Mouse (Mus musculus) CH12.LX (cell line): Measurements from ENCODE around the gene Olfr1260. TPM values are rescaled to one million over a fixed set of nuclear protein-coding genes. Genes with fewer than 3 reads are reported as not detected.
A peak's percentile ranks its signal among the peaks of the same experiment; 100 is the strongest.

Experiments
- DNase-seq: peaks from one replicate; pipeline ENCODE4 v3.0.0-alpha.2; 2013; ENCODE audit errors: extremely low read depth
- H3K27ac ChIP-seq: 2 replicates; pipeline ENCODE4 v1.5.1; 2012; ENCODE audit warnings: low read depth, mild to moderate bottlenecking, control low read depth, moderate library complexity; ENCODE audit not compliant: insufficient read depth
- H3K27me3 ChIP-seq: replicated peaks from 2 replicates; pipeline ENCODE3; 2012; ENCODE audit warnings: inconsistent platforms
- H3K36me3 ChIP-seq, 2 experiments: replicated peaks in 1 of 2; 2 replicates each; pipeline versions ENCODE3 to v1.6.1; 2012; ENCODE audit warnings: inconsistent platforms in 1 of 2, low read length in 1 of 2, mild to moderate bottlenecking in 1 of 2, mixed read lengths in 1 of 2, moderate library complexity in 1 of 2; ENCODE audit not compliant: control insufficient read depth in 1 of 2, insufficient read depth in 1 of 2
- H3K4me1 ChIP-seq, 2 experiments: 2 replicates each; pipeline ENCODE4 v1.6.1; 2012; ENCODE audit warnings: inconsistent platforms in 1 of 2, moderate library complexity in 1 of 2; ENCODE audit not compliant: insufficient read depth in 2 of 2, control insufficient read depth in 1 of 2
- H3K4me2 ChIP-seq: 2 replicates; pipeline ENCODE4 v1.6.1; 2012; ENCODE audit warnings: low read depth, mild to moderate bottlenecking, control low read depth; ENCODE audit not compliant: poor library complexity, insufficient read depth, severe bottlenecking
- H3K4me3 ChIP-seq, 3 experiments: fragments of 150-350 bp in 1 of 3; sonication (generic) in 1 of 3; replicated peaks in 1 of 3; 2 replicates each; pipeline versions ENCODE3 to v1.5.1; 2011 to 2012; ENCODE audit warnings: low read depth in 2 of 3, low read length in 2 of 3, mild to moderate bottlenecking in 2 of 3, moderate library complexity in 2 of 3, control low read depth in 1 of 3, improper control_type of control experiment in 1 of 3, inconsistent platforms in 1 of 3, mixed read lengths in 1 of 3; ENCODE audit not compliant: poor library complexity in 1 of 3
- H3K79me2 ChIP-seq: replicated peaks from 2 replicates; pipeline ENCODE4 v1.6.1; 2012; ENCODE audit warnings: mild to moderate bottlenecking, moderate library complexity; ENCODE audit not compliant: control insufficient read depth, poor library complexity, insufficient read depth, severe bottlenecking; ENCODE audit errors: extremely low read depth
- H3K9ac ChIP-seq: 2 replicates; pipeline ENCODE4 v1.6.1; 2012; ENCODE audit warnings: low read depth, mild to moderate bottlenecking, control low read depth, moderate library complexity; ENCODE audit not compliant: insufficient read depth
- H3K9me3 ChIP-seq: replicated peaks from 2 replicates; pipeline ENCODE3; 2012; ENCODE audit warnings: low read length, inconsistent platforms, mixed read lengths
- CHD2 ChIP-seq: IDR thresholded peaks from 2 replicates; pipeline ENCODE4 v1.6.1; 2011; ENCODE audit warnings: low read length, improper control_type of control experiment
- E2F4 ChIP-seq: IDR thresholded peaks from 2 replicates; pipeline ENCODE4 v1.6.1; 2011; ENCODE audit warnings: low read depth, low read length, improper control_type of control experiment; ENCODE audit not compliant: insufficient replicate concordance
- IRF4 ChIP-seq: IDR thresholded peaks from 2 replicates; pipeline ENCODE4 v1.6.1; 2014; ENCODE audit warnings: low read depth, mild to moderate bottlenecking, inconsistent platforms, low read length, improper control_type of control experiment
- JUN ChIP-seq: IDR thresholded peaks from 2 replicates; pipeline ENCODE4 v1.6.1; 2011; ENCODE audit warnings: low read depth, mild to moderate bottlenecking, low read length, improper control_type of control experiment, moderate library complexity; ENCODE audit not compliant: insufficient read depth
- JUND ChIP-seq: conservative IDR thresholded peaks from 2 replicates; pipeline ENCODE4 v1.6.1; 2011; ENCODE audit warnings: low read depth, low read length, improper control_type of control experiment
- KAT2A ChIP-seq: IDR thresholded peaks from 2 replicates; pipeline ENCODE4 v1.6.1; 2012; ENCODE audit warnings: low read length, improper control_type of control experiment, inconsistent platforms; ENCODE audit not compliant: insufficient replicate concordance
- MAFK ChIP-seq: IDR thresholded peaks from 2 replicates; pipeline ENCODE4 v1.6.1; 2011; ENCODE audit warnings: low read length, improper control_type of control experiment; ENCODE audit not compliant: insufficient replicate concordance
- MAX ChIP-seq: IDR thresholded peaks from 2 replicates; pipeline ENCODE4 v1.6.1; 2011; ENCODE audit warnings: low read length, improper control_type of control experiment
- MEF2A ChIP-seq: IDR thresholded peaks from 2 replicates; pipeline ENCODE4 v1.6.1; 2014; ENCODE audit warnings: low read depth, mild to moderate bottlenecking, inconsistent platforms, low read length, improper control_type of control experiment, borderline replicate concordance
- MXI1 ChIP-seq: IDR thresholded peaks from 2 replicates; pipeline ENCODE4 v1.6.1; 2011; ENCODE audit warnings: mild to moderate bottlenecking, low read depth, low read length, improper control_type of control experiment
- MYC ChIP-seq: IDR thresholded peaks from 2 replicates; pipeline ENCODE4 v1.6.1; 2011; ENCODE audit warnings: low read depth, mild to moderate bottlenecking, improper control_type of control experiment, low read length
- PAX5 ChIP-seq: IDR thresholded peaks from 2 replicates; pipeline ENCODE4 v1.6.1; 2012; ENCODE audit warnings: low read length, inconsistent platforms, mixed read lengths
- RAD21 ChIP-seq: IDR thresholded peaks from 2 replicates; pipeline ENCODE4 v1.6.1; 2011; ENCODE audit warnings: low read depth, mild to moderate bottlenecking, low read length, improper control_type of control experiment, moderate library complexity
- RCOR1 ChIP-seq: conservative IDR thresholded peaks from 2 replicates; pipeline ENCODE4 v1.6.1; 2012; ENCODE audit warnings: low read depth, mild to moderate bottlenecking, inconsistent platforms, low read length, improper control_type of control experiment
- SIN3A ChIP-seq: IDR thresholded peaks from 2 replicates; pipeline ENCODE4 v1.6.1; 2012; ENCODE audit warnings: low read length, improper control_type of control experiment, inconsistent platforms
- TCF12 ChIP-seq: IDR thresholded peaks from 2 replicates; pipeline ENCODE4 v1.6.1; 2014; ENCODE audit warnings: low read depth, mild to moderate bottlenecking, inconsistent platforms, low read length, improper control_type of control experiment
- ZKSCAN1 ChIP-seq: IDR thresholded peaks from 2 replicates; pipeline ENCODE4 v1.6.1; 2012; ENCODE audit warnings: low read depth, inconsistent platforms, low read length, improper control_type of control experiment, borderline replicate concordance
- ZMIZ1 ChIP-seq: IDR thresholded peaks from 2 replicates; pipeline ENCODE4 v1.6.1; 2012; ENCODE audit warnings: low read depth, mild to moderate bottlenecking, inconsistent platforms, low read length, improper control_type of control experiment
- ZNF384 ChIP-seq: IDR thresholded peaks from 2 replicates; pipeline ENCODE4 v1.6.1; 2012; ENCODE audit warnings: low read depth, low read length, improper control_type of control experiment, inconsistent platforms
- dilution Hi-C: fragments of 300-500 bp; cut with MboI; formaldehyde crosslinking; loops from 2 replicates; pipeline ENCODE4 v1.14.3; 2020; ENCODE audit warnings: low sequenced_read_pairs; ENCODE audit not compliant: extremely low pct_unique_long_range_greater_than_20kb, extremely low pct_ligation_motif_present
- in situ Hi-C: fragments of 300-500 bp; cut with MboI; formaldehyde crosslinking; loops from 3 replicates; pipeline ENCODE4 v1.14.3; 2019; ENCODE audit warnings: low sequenced_read_pairs, low pct_ligation_motif_present, low pct_unique_long_range_greater_than_20kb, mixed read lengths
- polyA plus RNA-seq: library from polyadenylated mRNA; unstranded; fragments of >175 nt; gene quantifications from 2 replicates; pipeline ENCODE4 v1.2.1, GENCODE M21; 2012; ENCODE audit warnings: low read depth; ENCODE audit not compliant: insufficient read length
- total RNA-seq, 2 experiments: library from RNA; depleted of rRNA; stranded (reverse); fragments of 300-350 nt in 1 of 2; fragments of >200 nt in 1 of 2; gene quantifications; 2 replicates each; pipeline ENCODE4 v1.2.3; 2012 to 2014

Olfr1260 gene
- total RNA-seq (2012; rRNA removed) (not detected in 2 replicates), total RNA-seq (2014; rRNA removed) (not detected in 2 replicates), polyA plus RNA-seq (not detected in 2 replicates)

DNA sequence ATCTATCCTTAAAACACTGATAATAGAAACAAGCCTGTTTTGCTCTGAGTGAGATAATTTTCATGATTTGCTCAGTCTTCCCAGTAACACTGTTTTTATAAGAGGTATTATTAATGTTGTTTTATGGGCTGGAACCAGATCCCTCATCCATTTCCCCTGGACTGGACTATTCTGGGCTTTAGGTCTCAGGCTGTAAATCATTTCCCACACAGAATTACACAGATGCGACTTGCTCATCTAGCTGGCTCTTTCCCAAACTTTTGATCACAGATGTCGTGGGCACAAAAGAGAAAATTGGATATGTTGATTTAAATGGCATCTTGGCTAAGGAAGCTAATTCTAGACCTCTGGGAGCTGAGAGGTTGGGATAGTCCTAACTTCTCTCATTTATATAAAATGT lies at the start of gene Olfr1260:
Gene Olfr1260, plus strand, starts transcription at position 157 of the 400 bp plus-strand sequence.
- Histone ChIP-seq H3K9ac (no peak within 1 kb of the TSS), H3K36me3 (no peaks in the 10 kb centered on the region), H3K27me3 (no peaks in the 10 kb centered on the region), H3K4me3 (no peak within 1 kb of the TSS), H3K79me2 (no peaks in the 10 kb centered on the region), H3K9me3 (no peaks in the 10 kb centered on the region), H3K4me2 (peak within 1 kb of the TSS; percentile 40; the same call in 1 of the 2 replicates), H3K4me1 (no peaks in the 10 kb centered on the region), H3K27ac (no peak within 1 kb of the TSS)
- DNase-seq: no peak
- in situ Hi-C loops: no loop called here
- dilution Hi-C loops: no loop called here
- no peak for TF ChIP-seq TCF12
- TF ChIP-seq PAX5: no peak
- no peak for TF ChIP-seq ZNF384
- no peak for TF ChIP-seq RAD21
- no peak for TF ChIP-seq MXI1
- no peak for TF ChIP-seq JUN
- no peak for TF ChIP-seq JUND
- no peak for TF ChIP-seq CHD2
- no peak for TF ChIP-seq MEF2A
- no peak for TF ChIP-seq MAX
- no peak for TF ChIP-seq SIN3A
- TF ChIP-seq ZKSCAN1: no peak
- no peak for TF ChIP-seq MAFK
- no peak for TF ChIP-seq RCOR1
- TF ChIP-seq ZMIZ1: no peak

DNA sequence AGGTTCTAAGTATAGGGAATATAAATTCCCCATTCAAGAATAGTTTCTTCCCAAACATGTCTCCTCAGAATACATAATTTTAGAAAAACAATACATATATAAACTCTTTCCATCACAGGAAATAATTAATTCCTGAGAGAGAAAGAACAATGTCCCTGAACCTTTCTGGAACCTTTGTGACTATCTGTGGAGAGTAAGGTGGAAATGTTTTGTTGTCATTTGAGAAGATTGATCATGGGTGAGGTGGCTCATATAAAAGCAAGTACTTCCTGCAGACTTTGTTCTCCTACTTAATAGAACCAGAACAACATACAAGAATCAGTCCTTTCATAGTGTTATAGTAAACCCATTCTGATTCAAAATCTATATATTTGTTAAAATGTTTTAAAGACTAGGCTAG lies 47.1 kb upstream of the Olfr1260 start, which contains the start of gene Olfr1258:
Gene Olfr1258, plus strand, starts transcription at position 301 of the 400 bp plus-strand sequence.
- H3K36me3 ChIP-seq: no peaks in the 10 kb centered on the region
- TF ChIP-seq RAD21 (no peak), E2F4 (no peak), ZNF384 (no peak), KAT2A (no peak), MYC (no peak), IRF4 (no peak)
- TF ChIP-seq, all 38 proteins: peak for 0
- DNase-seq: no peak
- Histone ChIP-seq H3K9ac (no peak within 1 kb of the TSS), H3K4me3 (no peak within 1 kb of the TSS), H3K4me1 (no peaks in the 10 kb centered on the region), H3K9me3 (no peaks in the 10 kb centered on the region), H3K27me3 (no peaks in the 10 kb centered on the region), H3K27ac (no peak within 1 kb of the TSS), H3K4me2 (no peak within 1 kb of the TSS), H3K79me2 (no peaks in the 10 kb centered on the region)
- in situ Hi-C loops: no loop called here
- dilution Hi-C loops: no loop called here
